Mouse (Mus musculus) heart, postnatal 0 days (tissue): ENCODE results near the gene Elk3.

Experiments used
- CTCF ChIP-seq: IDR thresholded peaks from 2 replicates; pipeline ENCODE4 v1.5.1; 2016; ENCODE audit warnings: antibody characterized with exemption, control low read depth, low read depth
- EP300 ChIP-seq: IDR thresholded peaks from 2 replicates; pipeline ENCODE4 v1.6.1; 2016; ENCODE audit warnings: antibody characterized with exemption, low read depth

GRCm38 (mm10) chr10:93338526-93338925 lies 27.6 kb upstream of the Elk3 start:
- TF ChIP-seq EP300 (no peak), CTCF (no peak)
